Mouse (Mus musculus) forebrain, embryonic 16.5 days (tissue): ENCODE data around the gene Tns1. TPM values are rescaled to one million over a fixed set of nuclear protein-coding genes. Genes with fewer than 3 reads are reported as not detected.

Experiments used
- ATAC-seq: fragments of 200-750 bp; cut with Nextera tagmentation; 2 replicates; pipeline ENCODE4 v1.8.0; 2017; ENCODE audit warnings: mild to moderate bottlenecking, moderate library complexity
- H3K27ac ChIP-seq: fragments of 300-500 bp; sonication (generic); 2 replicates; pipeline ENCODE4 v1.5.1; 2014; ENCODE audit warnings: low read length, control low read depth
- H3K27me3 ChIP-seq: fragments of 300-500 bp; sonication (generic); replicated peaks from 2 replicates; pipeline ENCODE4 v1.6.1; 2014; ENCODE audit warnings: low read length; ENCODE audit not compliant: control insufficient read depth, insufficient read depth
- H3K36me3 ChIP-seq: fragments of 300-500 bp; sonication (generic); 2 replicates; pipeline ENCODE4 v1.6.1; 2014; ENCODE audit not compliant: control insufficient read depth, insufficient read depth
- H3K4me1 ChIP-seq: fragments of 300-500 bp; sonication (generic); replicated peaks from 2 replicates; pipeline ENCODE4 v1.6.1; 2014; ENCODE audit warnings: low read length; ENCODE audit not compliant: control insufficient read depth, insufficient read depth
- H3K4me2 ChIP-seq: fragments of 300-500 bp; sonication (generic); 2 replicates; pipeline ENCODE4 v1.6.1; 2014; ENCODE audit warnings: mild to moderate bottlenecking, low read length, control low read depth
- H3K4me3 ChIP-seq: fragments of 300-500 bp; sonication (generic); replicated peaks from 2 replicates; pipeline ENCODE4 v1.5.1; 2014; ENCODE audit warnings: mild to moderate bottlenecking, low read length, control low read depth
- H3K9ac ChIP-seq: fragments of 300-500 bp; sonication (generic); replicated peaks from 2 replicates; pipeline ENCODE4 v1.6.1; 2014; ENCODE audit warnings: low read depth, low read length, control low read depth
- H3K9me3 ChIP-seq: fragments of 300-500 bp; sonication (generic); 2 replicates; pipeline ENCODE4 v1.6.1; 2016; ENCODE audit warnings: low read length; ENCODE audit not compliant: control insufficient read depth
- WGBS: fragments of 180-500 bp; shearing (Covaris S2); extraction: QIAGEN DNeasy Blood & Tissue Kit; methylation state at CpG from one replicate; pipeline ENCODE4 v1.1.7; 2014; 5-methylcytosine and 5-hydroxymethylcytosine counted together
- polyA plus RNA-seq: library from polyadenylated mRNA; unstranded; fragments of >200 nt; fragmentation: Nextera tagmentation; extraction: Ambion mirVana; gene quantifications from 2 replicates; pipeline ENCODE4 v1.2.1, GENCODE M21; 2015

The Tns1 gene
- polyA plus RNA-seq, 1 experiment from 2014 or later: 10.7 TPM

- H3K27me3 ChIP-seq: no peaks in the 10 kb centered on the region
- 81% methylated on average over 3 of the region's 3 CpGs for WGBS
- no peaks in the 10 kb centered on the region for H3K36me3 ChIP-seq
- no peak overlapping the region for H3K9ac ChIP-seq
- no peaks in the 10 kb centered on the region for H3K9me3 ChIP-seq
- no peaks in the 10 kb centered on the region; the same call in 1 of the 2 replicates for H3K4me1 ChIP-seq
- no peak overlapping the region for H3K27ac ChIP-seq
- ATAC-seq: no peak
- H3K4me2 ChIP-seq: no peak overlapping the region
- no peak overlapping the region for H3K4me3 ChIP-seq
These were observed 187.7 kb downstream of the Tns1 start for GRCm38 (mm10) chr1:73936537-73936936.

GRCm38 (mm10) chr1:73935442-73936080, 188.7 kb downstream of the Tns1 start:
- H3K36me3 ChIP-seq: no peaks in the 10 kb centered on the region
- no peak overlapping the region for H3K4me2 ChIP-seq
- H3K4me1 ChIP-seq: no peaks in the 10 kb centered on the region; the same call in 1 of the 2 replicates
- no peaks in the 10 kb centered on the region for H3K9me3 ChIP-seq
- no peak for ATAC-seq
- WGBS: 64% methylated on average over 4 of the region's 4 CpGs
- no peak overlapping the region for H3K4me3 ChIP-seq
- H3K27ac ChIP-seq: no peak overlapping the region
- H3K27me3 ChIP-seq: no peaks in the 10 kb centered on the region
- no peak overlapping the region for H3K9ac ChIP-seq

GRCm38 (mm10) chr1:73933146-73933490, 191.1 kb downstream of the Tns1 start:
- WGBS: 74% methylated on average over 5 of the region's 5 CpGs
- Histone ChIP-seq H3K4me3 (no peak overlapping the region), H3K36me3 (no peaks in the 10 kb centered on the region), H3K4me2 (no peak overlapping the region), H3K27ac (no peak overlapping the region), H3K4me1 (no peaks in the 10 kb centered on the region; the same call in 1 of the 2 replicates), H3K9me3 (no peaks in the 10 kb centered on the region), H3K27me3 (no peaks in the 10 kb centered on the region), H3K9ac (no peak overlapping the region)
- no peak for ATAC-seq

- H3K4me1 ChIP-seq: no peaks in the 10 kb centered on the region; the same call in 1 of the 2 replicates
- H3K27ac ChIP-seq: no peak overlapping the region
- H3K9me3 ChIP-seq: no peaks in the 10 kb centered on the region
- no peak overlapping the region for H3K4me3 ChIP-seq
- no peaks in the 10 kb centered on the region for H3K36me3 ChIP-seq
- no peak for ATAC-seq
- no peaks in the 10 kb centered on the region for H3K27me3 ChIP-seq
- H3K9ac ChIP-seq: no peak overlapping the region
- 80% methylated on average over 10 of the region's 10 CpGs for WGBS
- H3K4me2 ChIP-seq: no peak overlapping the region
These were observed 191.7 kb downstream of the Tns1 start for GRCm38 (mm10) chr1:73932421-73933145.

GRCm38 (mm10) chr1:73931851-73932250, 192.4 kb downstream of the Tns1 start:
- no peak overlapping the region for H3K9ac ChIP-seq
- H3K27me3 ChIP-seq: no peaks in the 10 kb centered on the region
- H3K4me1 ChIP-seq: no peaks in the 10 kb centered on the region; the same call in 1 of the 2 replicates
- no peak overlapping the region for H3K27ac ChIP-seq
- no peaks in the 10 kb centered on the region for H3K36me3 ChIP-seq
- no peak for ATAC-seq
- no peaks in the 10 kb centered on the region for H3K9me3 ChIP-seq
- H3K4me3 ChIP-seq: no peak overlapping the region
- WGBS: 71% methylated on average over 5 of the region's 5 CpGs
- no peak overlapping the region for H3K4me2 ChIP-seq

GRCm38 (mm10) chr1:73930411-73931134, 193.7 kb downstream of the Tns1 start:
- no peak overlapping the region for H3K9ac ChIP-seq
- no peak overlapping the region for H3K4me3 ChIP-seq
- no peaks in the 10 kb centered on the region for H3K36me3 ChIP-seq
- no peak for ATAC-seq
- no peaks in the 10 kb centered on the region; the same call in 1 of the 2 replicates for H3K4me1 ChIP-seq
- no peaks in the 10 kb centered on the region for H3K27me3 ChIP-seq
- no peak overlapping the region for H3K27ac ChIP-seq
- 91% methylated on average over 8 of the region's 8 CpGs for WGBS
- H3K4me2 ChIP-seq: no peak overlapping the region
- no peaks in the 10 kb centered on the region for H3K9me3 ChIP-seq

GRCm38 (mm10) chr1:73929952-73930329, 194.3 kb downstream of the Tns1 start:
- Histone ChIP-seq H3K9ac (no peak overlapping the region), H3K27me3 (no peaks in the 10 kb centered on the region), H3K4me1 (no peaks in the 10 kb centered on the region; the same call in 1 of the 2 replicates), H3K4me3 (no peak overlapping the region), H3K9me3 (no peaks in the 10 kb centered on the region), H3K36me3 (no peaks in the 10 kb centered on the region), H3K27ac (no peak overlapping the region), H3K4me2 (no peak overlapping the region)
- WGBS: 81% methylated on average over 5 of the region's 5 CpGs
- no peak for ATAC-seq

GRCm38 (mm10) chr1:73929211-73929951, 194.9 kb downstream of the Tns1 start:
- no peaks in the 10 kb centered on the region for H3K36me3 ChIP-seq
- H3K27ac ChIP-seq: no peak overlapping the region
- H3K27me3 ChIP-seq: no peaks in the 10 kb centered on the region
- no peak for ATAC-seq
- H3K4me2 ChIP-seq: no peak overlapping the region
- H3K4me1 ChIP-seq: no peaks in the 10 kb centered on the region; the same call in 1 of the 2 replicates
- H3K9ac ChIP-seq: no peak overlapping the region
- no peaks in the 10 kb centered on the region for H3K9me3 ChIP-seq
- WGBS: 79% methylated on average over 15 of the region's 15 CpGs
- no peak overlapping the region for H3K4me3 ChIP-seq

GRCm38 (mm10) chr1:73928385-73928784, 195.9 kb downstream of the Tns1 start:
- Histone ChIP-seq H3K9ac (no peak overlapping the region), H3K4me3 (no peak overlapping the region), H3K4me2 (no peak overlapping the region), H3K4me1 (no peaks in the 10 kb centered on the region; the same call in 1 of the 2 replicates), H3K27ac (no peak overlapping the region), H3K36me3 (no peaks in the 10 kb centered on the region), H3K27me3 (no peaks in the 10 kb centered on the region), H3K9me3 (no peaks in the 10 kb centered on the region)
- 84% methylated on average over 8 of the region's 8 CpGs for WGBS
- no peak for ATAC-seq
